Mouse (Mus musculus) hindbrain, embryonic 14.5 days (tissue): Measurements from ENCODE around the gene Slc35e1. TPM values are rescaled to one million over a fixed set of nuclear protein-coding genes. Genes with fewer than 3 reads are reported as not detected.
A peak's percentile ranks its signal among the peaks of the same experiment; 100 is the strongest.

Experiments used
- ATAC-seq: fragments of 200-750 bp; cut with Nextera tagmentation; 2 replicates; pipeline ENCODE4 v1.8.0; 2017; ENCODE audit warnings: moderate number of reproducible peaks, mild to moderate bottlenecking, moderate TSS enrichment, moderate library complexity; ENCODE audit not compliant: low FRiP score
- DNase-seq: peaks from one replicate; pipeline ENCODE4 v3.0.0-alpha.2; 2015; ENCODE audit warnings: low spot score
- H3K27ac ChIP-seq: fragments of 300-500 bp; sonication (generic); 2 replicates; pipeline ENCODE4 v1.5.1; 2014; ENCODE audit warnings: mild to moderate bottlenecking, moderate library complexity
- H3K27me3 ChIP-seq: fragments of 300-500 bp; sonication (generic); 2 replicates; pipeline ENCODE4 v1.6.1; 2014; ENCODE audit warnings: mild to moderate bottlenecking, low read length, mixed read lengths; ENCODE audit not compliant: control insufficient read depth, insufficient read depth
- H3K36me3 ChIP-seq: fragments of 300-500 bp; sonication (generic); replicated peaks from 2 replicates; pipeline ENCODE4 v1.6.1; 2014; ENCODE audit not compliant: control insufficient read depth, insufficient read depth
- H3K4me1 ChIP-seq: fragments of 300-500 bp; sonication (generic); replicated peaks from 2 replicates; pipeline ENCODE4 v1.6.1; 2014; ENCODE audit warnings: antibody characterized with exemption, low read length, mixed read lengths; ENCODE audit not compliant: control insufficient read depth, insufficient read depth
- H3K4me2 ChIP-seq: fragments of 300-500 bp; sonication (generic); replicated peaks from 2 replicates; pipeline ENCODE4 v1.6.1; 2014; ENCODE audit warnings: mild to moderate bottlenecking, moderate library complexity
- H3K4me3 ChIP-seq: fragments of 300-500 bp; sonication (generic); replicated peaks from 2 replicates; pipeline ENCODE4 v1.5.1; 2014; ENCODE audit warnings: mild to moderate bottlenecking, low read length
- H3K9ac ChIP-seq: fragments of 300-500 bp; sonication (generic); 2 replicates; pipeline ENCODE4 v1.6.1; 2014
- H3K9me3 ChIP-seq: fragments of 300-500 bp; sonication (generic); 2 replicates; pipeline ENCODE4 v1.6.1; 2016; ENCODE audit warnings: low read length; ENCODE audit not compliant: control insufficient read depth
- whole genome bisulfite sequencing: fragments of 180-500 bp; shearing (Covaris S2); extraction: QIAGEN DNeasy Blood & Tissue Kit; methylation state at CpG from one replicate; pipeline ENCODE4 v1.1.7; 2014; 5-methylcytosine and 5-hydroxymethylcytosine counted together
- polyA plus RNA-seq: library from polyadenylated mRNA; unstranded; fragments of >200 nt; fragmentation: Nextera tagmentation; extraction: Ambion mirVana; gene quantifications from 2 replicates; pipeline ENCODE4 v1.2.1, GENCODE M21; 2014

Gene Slc35e1
- polyA plus RNA-seq, 1 experiment from 2014 or later = 12.8 TPM

DNA sequence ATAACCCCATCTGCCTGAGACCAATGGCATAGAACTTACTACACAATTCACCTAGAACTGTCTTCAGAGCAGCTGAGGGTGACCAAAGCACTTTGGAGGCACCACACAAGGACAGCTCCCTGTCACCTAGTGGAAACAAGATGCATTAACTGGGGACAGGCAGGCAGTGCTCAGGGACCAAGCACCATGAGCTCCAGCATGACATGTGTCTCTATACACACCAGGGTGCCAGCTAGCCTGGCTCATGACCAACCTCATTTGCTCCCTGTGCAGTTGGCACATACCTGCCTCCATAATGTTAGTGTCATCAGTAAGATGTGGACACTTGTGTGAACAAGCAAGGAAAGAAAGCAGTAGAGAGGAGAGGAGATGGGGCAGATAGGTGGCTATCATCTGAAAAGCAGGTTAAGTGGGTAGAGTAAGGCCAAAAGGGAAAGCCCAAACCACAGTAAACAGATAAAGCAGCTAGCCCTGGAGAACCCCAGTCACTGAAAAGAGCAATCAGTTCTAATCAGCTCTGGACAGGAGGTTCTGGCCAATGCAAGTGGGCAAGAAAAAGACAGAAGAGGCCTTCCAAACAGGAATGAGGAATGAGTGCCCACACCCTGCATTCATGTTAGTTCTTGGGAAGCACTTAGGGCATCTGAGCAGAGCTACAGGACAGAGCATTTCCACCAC, 12.4 kb upstream of the Slc35e1 start:
- no peaks in the 10 kb centered on the region for H3K27me3 ChIP-seq
- no peaks in the 10 kb centered on the region for H3K9me3 ChIP-seq
- H3K27ac ChIP-seq = no peak overlapping the region
- no peak for DNase-seq
- H3K4me3 ChIP-seq = no peak overlapping the region
- no peaks in the 10 kb centered on the region for H3K4me1 ChIP-seq
- no peaks in the 10 kb centered on the region; the same call in 1 of the 2 replicates for H3K36me3 ChIP-seq
- H3K9ac ChIP-seq = no peak overlapping the region
- no peak for ATAC-seq
- H3K4me2 ChIP-seq = no peak overlapping the region

DNA sequence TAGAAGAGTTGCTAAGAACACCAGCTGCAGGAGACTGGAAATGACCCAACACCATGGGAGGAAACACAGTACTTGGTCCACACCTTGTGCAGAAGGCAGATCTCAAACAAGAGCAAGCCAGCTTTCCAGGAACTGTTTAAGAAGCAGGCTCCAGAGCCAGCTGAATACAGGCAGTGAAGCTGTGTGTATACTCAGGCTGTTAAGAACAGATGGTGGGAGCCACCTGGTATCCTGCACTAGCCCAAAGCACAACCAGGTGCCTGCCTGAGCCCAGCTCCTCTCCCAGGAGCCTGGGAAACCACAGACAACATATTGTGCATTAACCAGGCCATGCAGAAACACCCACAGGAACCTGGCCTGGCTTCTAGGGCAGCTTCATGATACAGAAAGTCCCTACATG, 11.7 kb upstream of the Slc35e1 start:
- ATAC-seq (no peak), DNase-seq (no peak)
- H3K4me1 ChIP-seq = no peaks in the 10 kb centered on the region
- H3K4me3 ChIP-seq = no peak overlapping the region
- no peak overlapping the region for H3K27ac ChIP-seq
- H3K9ac ChIP-seq = no peak overlapping the region
- no peaks in the 10 kb centered on the region; the same call in 1 of the 2 replicates for H3K36me3 ChIP-seq
- H3K4me2 ChIP-seq = no peak overlapping the region
- no peaks in the 10 kb centered on the region for H3K9me3 ChIP-seq
- H3K27me3 ChIP-seq = no peaks in the 10 kb centered on the region

- H3K4me1 ChIP-seq = no peaks in the 10 kb centered on the region
- no peak overlapping the region for H3K4me2 ChIP-seq
- no peak overlapping the region for H3K9ac ChIP-seq
- H3K27me3 ChIP-seq = no peaks in the 10 kb centered on the region
- no peak overlapping the region for H3K4me3 ChIP-seq
- DNase-seq = no peak
- H3K36me3 ChIP-seq = peaks cover 16% of the 10 kb centered on the region
- H3K27ac ChIP-seq = no peak overlapping the region
- WGBS = 83% methylated on average over 1 of the region's 1 CpGs
- ATAC-seq = no peak
- H3K9me3 ChIP-seq = no peaks in the 10 kb centered on the region
Measured at GRCm38 (mm10) chr8:72500521-72500931, 8.1 kb upstream of the Slc35e1 start.

GRCm38 (mm10) chr8:72499521-72500284, 7.3 kb upstream of the Slc35e1 start:
- Histone ChIP-seq H3K9me3 (no peaks in the 10 kb centered on the region), H3K4me3 (no peak overlapping the region), H3K4me1 (no peaks in the 10 kb centered on the region), H3K36me3 (peaks cover 24% of the 10 kb centered on the region), H3K27me3 (no peaks in the 10 kb centered on the region), H3K4me2 (no peak overlapping the region), H3K27ac (no peak overlapping the region), H3K9ac (no peak overlapping the region)
- no peak for ATAC-seq
- DNase-seq = no peak
- 94% methylated on average over 2 of the region's 2 CpGs for WGBS

GRCm38 (mm10) chr8:72498527-72498926, 6.1 kb upstream of the Slc35e1 start:
- Histone ChIP-seq H3K4me2 (no peak overlapping the region), H3K9ac (no peak overlapping the region), H3K4me1 (peaks cover 8% of the 10 kb centered on the region; the same call in 1 of the 2 replicates), H3K36me3 (peaks cover 27% of the 10 kb centered on the region), H3K9me3 (no peaks in the 10 kb centered on the region), H3K27me3 (no peaks in the 10 kb centered on the region), H3K4me3 (no peak overlapping the region), H3K27ac (no peak overlapping the region)
- no peak for ATAC-seq
- 94% methylated on average over 4 of the region's 4 CpGs for WGBS
- no peak for DNase-seq

GRCm38 (mm10) chr8:72497911-72498310, 5.5 kb upstream of the Slc35e1 start:
- no peak for ATAC-seq
- Histone ChIP-seq H3K9ac (no peak overlapping the region), H3K9me3 (no peaks in the 10 kb centered on the region), H3K27me3 (no peaks in the 10 kb centered on the region), H3K36me3 (peaks cover 27% of the 10 kb centered on the region), H3K4me1 (peaks cover 11% of the 10 kb centered on the region; the same call in 1 of the 2 replicates), H3K4me3 (no peak overlapping the region), H3K27ac (no peak overlapping the region), H3K4me2 (no peak overlapping the region)
- 92% methylated on average over 1 of the region's 1 CpGs for WGBS
- DNase-seq = no peak

DNA sequence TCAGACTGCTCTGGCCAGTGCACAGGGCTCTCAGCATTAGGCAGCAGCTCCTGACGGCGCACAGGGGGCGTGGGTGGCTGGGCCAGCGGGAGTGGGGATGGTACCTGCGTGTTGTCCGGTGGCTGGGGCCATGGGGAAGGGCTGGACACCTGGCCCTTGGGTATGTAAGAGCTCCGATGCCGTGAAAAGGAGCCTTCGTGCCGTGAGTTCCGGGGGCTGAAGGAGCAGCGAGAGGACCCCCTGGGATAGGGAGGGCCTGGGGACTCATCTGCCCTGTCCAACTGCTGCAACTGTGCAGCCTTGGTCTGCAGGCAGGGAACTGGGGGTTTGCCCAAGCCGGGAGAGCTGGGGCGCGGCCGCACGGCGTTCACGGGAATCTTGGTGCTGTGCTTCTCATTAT, 3.8 kb upstream of the Slc35e1 start:
- Histone ChIP-seq H3K9me3 (no peaks in the 10 kb centered on the region), H3K27me3 (no peaks in the 10 kb centered on the region), H3K27ac (no peak overlapping the region), H3K4me1 (peaks cover 17% of the 10 kb centered on the region), H3K4me3 (no peak overlapping the region), H3K36me3 (peaks cover 27% of the 10 kb centered on the region), H3K4me2 (no peak overlapping the region), H3K9ac (no peak overlapping the region)
- no peak for ATAC-seq
- WGBS = 92% methylated on average over 19 of the region's 19 CpGs
- no peak for DNase-seq

DNA sequence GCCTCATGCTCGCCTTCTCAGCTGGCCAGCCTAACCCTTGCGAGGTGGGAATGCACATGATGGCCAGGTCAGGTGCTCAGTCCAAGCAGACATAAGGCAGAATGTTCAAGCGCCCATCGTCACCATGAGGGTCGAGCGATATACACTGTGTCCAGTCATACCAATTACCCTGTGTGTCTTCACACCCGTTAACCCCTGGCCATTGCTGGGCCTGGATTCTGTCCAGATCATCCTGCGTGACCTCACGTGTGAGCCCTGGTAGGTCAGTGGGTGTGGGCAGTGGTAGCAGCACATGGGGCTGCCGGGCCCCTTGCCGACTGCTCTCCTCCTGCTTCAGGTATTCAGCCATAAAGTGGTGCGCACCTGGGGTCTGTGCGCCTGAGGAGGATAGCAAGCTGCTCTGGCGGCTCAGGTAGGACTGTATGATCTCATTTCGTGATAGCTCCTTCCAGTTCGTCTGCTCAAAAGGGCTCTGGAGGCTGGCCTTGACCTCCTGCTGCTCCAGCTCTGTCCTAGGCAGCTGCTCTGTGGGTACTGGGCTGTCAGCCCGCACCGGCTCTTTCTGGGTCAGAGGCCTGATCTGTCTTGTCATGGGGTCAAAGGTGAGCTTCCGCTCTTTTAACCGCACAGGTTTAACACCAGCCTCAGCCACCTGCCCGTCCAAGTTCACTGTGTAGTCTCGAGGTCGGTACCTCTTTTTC, 3.1 kb upstream of the Slc35e1 start:
- WGBS = 89% methylated on average over 23 of the region's 23 CpGs
- Histone ChIP-seq H3K27me3 (no peaks in the 10 kb centered on the region), H3K4me3 (no peak overlapping the region), H3K36me3 (peaks cover 27% of the 10 kb centered on the region), H3K4me2 (no peak overlapping the region), H3K4me1 (peaks cover 20% of the 10 kb centered on the region), H3K27ac (no peak overlapping the region), H3K9me3 (no peaks in the 10 kb centered on the region), H3K9ac (no peak overlapping the region)
- DNase-seq = no peak
- ATAC-seq = no peak

DNA sequence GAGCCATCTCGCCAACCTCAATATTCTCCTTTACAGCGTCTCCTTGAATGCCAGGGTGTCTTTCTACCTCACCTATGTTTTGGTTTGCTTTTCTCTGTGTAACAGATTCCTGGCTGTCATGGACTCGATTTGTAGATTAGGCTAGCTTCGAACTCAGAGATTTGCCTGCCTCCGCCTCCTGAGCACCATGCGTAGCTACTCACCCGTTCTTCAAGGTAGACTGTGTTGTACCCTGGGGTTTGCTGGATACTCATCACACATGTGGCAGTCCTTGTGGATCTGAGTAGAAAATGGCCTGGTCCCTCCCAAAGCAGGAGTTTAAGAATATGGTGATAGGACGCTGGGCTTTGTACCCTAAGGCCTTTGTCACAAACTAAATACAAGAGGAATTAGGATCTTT, 967 bp upstream of the Slc35e1 start:
- peak overlapping the region; percentile 58 for H3K27ac ChIP-seq
- ATAC-seq (no peak), DNase-seq (no peak)
- H3K4me1 ChIP-seq = peaks cover 20% of the 10 kb centered on the region
- peak overlapping the region; percentile 82 for H3K4me2 ChIP-seq
- WGBS = 16% methylated on average over 8 of the region's 8 CpGs
- H3K36me3 ChIP-seq = peaks cover 37% of the 10 kb centered on the region
- no peaks in the 10 kb centered on the region for H3K9me3 ChIP-seq
- H3K27me3 ChIP-seq = no peaks in the 10 kb centered on the region
- H3K9ac ChIP-seq = peak overlapping the region; percentile 59
- peak overlapping the region; percentile 82 for H3K4me3 ChIP-seq
